Mouse (Mus musculus) brain, embryonic 14.5 days (tissue): ENCODE data around the gene Sh3kbp1.

Experiments used
- CTCF ChIP-seq: fragments of 200-500 bp; IDR thresholded peaks from 2 replicates; pipeline ENCODE4 v1.5.1; 2012; ENCODE audit warnings: inconsistent platforms, mild to moderate bottlenecking, moderate library complexity, borderline replicate concordance; ENCODE audit not compliant: insufficient read depth, insufficient read length; ENCODE audit errors: extremely low read depth
- POLR2A ChIP-seq: fragments of 200-500 bp; IDR thresholded peaks from 2 replicates; pipeline ENCODE4 v1.6.1; 2012; ENCODE audit warnings: mild to moderate bottlenecking, inconsistent platforms, borderline replicate concordance; ENCODE audit not compliant: poor library complexity, insufficient read depth, insufficient read length, severe bottlenecking; ENCODE audit errors: extremely low read depth

DNA sequence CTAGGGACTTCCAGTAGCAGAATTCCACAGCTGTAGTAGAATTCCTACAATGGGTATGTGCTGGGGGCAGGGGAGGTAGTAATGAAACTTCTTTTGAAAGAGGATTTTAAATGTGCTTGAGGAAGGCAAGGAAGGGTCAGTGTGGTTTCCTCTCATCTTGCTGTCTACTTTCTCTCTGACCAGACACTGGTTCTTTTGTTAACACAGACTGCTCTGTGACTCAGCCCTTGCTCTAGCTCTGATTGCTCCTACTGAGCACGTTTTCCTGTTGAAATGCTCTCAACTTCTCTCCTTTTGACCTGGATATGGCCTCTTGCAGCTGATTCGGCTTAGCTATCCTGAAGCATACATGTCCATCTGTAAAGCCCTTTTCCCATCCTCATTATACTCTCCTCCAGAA, 45.4 kb downstream of the Sh3kbp1 start:
- TF ChIP-seq CTCF (no peak), POLR2A (no peak)
